Mouse (Mus musculus) small intestine, adult 2 months (tissue): ENCODE data around the gene Plek.

Experiments
- CTCF ChIP-seq: fragments of 200-500 bp; IDR thresholded peaks from 2 replicates; pipeline ENCODE4 v1.5.1; 2012; ENCODE audit warnings: low read depth, mild to moderate bottlenecking, control low read depth, inconsistent platforms, low read length, moderate library complexity, mixed read lengths; ENCODE audit not compliant: insufficient replicate concordance, insufficient read length; ENCODE audit errors: extremely low read depth
- POLR2A ChIP-seq: fragments of 200-500 bp; IDR thresholded peaks from 2 replicates; pipeline ENCODE4 v1.6.1; 2012; ENCODE audit warnings: low read depth, mild to moderate bottlenecking, control low read depth, inconsistent platforms, low read length, moderate library complexity

- TF ChIP-seq CTCF, result no peak
- TF ChIP-seq POLR2A, result no peak
Observed at GRCm38 (mm10) chr11:16978161-16978707, 73.9 kb downstream of the Plek start.
